Mouse (Mus musculus) 3T3-L1 (cell line): ENCODE measurements around the gene Apobec1.
"Not testable (repeated sequence)": the region's sequence is repeated elsewhere in the genome, so short reads cannot be mapped to it uniquely, and the experiment has no call there.

ENCODE experiments used
- DNase-seq: peaks from one replicate; pipeline ENCODE4 v3.0.0-alpha.2; 2015; ENCODE audit warnings: low read depth, low spot score

The Apobec1 gene

DNA sequence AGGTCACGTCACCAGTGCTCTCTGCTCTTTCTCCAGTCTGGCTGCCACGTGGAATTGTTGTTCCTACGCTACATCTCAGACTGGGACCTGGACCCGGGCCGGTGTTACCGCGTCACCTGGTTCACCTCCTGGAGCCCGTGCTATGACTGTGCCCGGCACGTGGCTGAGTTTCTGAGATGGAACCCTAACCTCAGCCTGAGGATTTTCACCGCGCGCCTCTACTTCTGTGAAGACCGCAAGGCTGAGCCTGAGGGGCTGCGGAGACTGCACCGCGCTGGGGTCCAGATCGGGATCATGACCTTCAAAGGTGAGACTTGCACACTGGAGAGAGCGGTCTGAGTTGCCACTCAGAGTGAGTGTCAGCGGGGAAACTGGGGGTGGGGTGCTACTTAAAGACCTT lies 41.2 kb downstream of the Apobec1 start:
- DNase-seq, result no peak

DNA sequence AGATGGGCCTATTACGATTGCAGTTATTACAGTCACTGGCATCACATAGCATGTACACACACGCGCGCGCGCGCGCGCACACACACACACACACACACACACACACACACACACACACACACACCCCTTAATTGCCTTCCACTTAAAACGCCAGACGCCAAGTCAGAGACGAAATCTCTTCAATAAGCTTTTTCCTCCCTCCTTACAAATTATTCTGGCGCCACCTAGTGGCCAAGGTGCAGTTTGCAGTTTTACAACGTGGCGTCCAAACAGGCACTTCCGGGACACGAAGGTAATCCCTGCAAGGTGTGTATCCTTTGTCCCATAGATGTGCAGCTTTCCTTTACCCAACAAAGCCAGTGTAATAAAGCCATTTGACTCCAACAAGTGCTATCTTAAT lies 41.8 kb downstream of the Apobec1 start:
- peak; percentile 92 for DNase-seq

DNA sequence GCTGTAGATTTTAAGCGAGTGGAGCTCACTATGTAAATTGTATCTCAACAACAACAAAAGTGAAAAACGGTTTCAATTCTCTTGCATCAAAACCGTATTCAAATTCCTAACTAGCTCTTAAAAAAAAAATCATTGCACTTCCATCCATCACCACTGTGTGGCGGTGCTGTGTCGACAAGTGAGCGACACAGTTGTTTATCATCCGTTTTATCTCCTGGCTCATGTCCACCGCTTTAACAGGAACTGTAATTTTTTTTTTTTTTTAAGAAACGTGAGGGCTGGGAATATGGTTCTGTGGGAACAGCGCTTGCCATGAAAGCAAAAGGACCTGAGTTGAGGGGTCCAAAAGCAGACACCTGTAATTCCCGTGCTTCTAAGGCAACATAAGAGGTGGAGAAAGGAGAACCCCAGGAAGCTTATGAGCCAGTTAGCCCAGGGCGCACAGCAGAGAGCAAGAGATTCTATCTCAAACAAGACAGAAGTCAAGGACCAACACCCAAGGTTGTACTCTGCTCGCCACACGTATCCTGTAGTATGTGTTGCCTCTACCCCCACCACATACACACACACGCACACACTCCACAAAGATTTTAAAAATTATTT lies 45.2 kb downstream of the Apobec1 start:
- DNase-seq, result peak; percentile 82

DNA sequence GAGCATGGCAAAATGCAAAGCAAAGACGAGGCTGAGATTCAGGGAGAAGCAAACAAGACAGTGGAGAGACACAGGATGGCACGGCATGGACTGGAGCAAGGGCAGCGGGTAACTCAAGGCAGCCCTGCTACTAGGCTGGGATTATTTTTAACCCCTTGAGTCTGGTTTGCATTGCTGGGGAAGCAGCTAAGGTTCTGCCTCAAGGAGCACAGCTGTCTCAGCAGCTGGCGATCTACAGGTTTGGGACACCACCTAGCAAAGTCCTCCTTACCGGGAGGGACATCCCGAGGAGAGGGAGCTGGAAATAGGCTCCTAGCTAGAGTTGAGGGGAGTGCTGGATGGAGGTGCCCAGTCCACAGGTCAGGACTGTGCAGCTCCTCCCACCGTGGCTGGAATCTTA lies 47.0 kb downstream of the Apobec1 start:
- DNase-seq, result no peak

DNA sequence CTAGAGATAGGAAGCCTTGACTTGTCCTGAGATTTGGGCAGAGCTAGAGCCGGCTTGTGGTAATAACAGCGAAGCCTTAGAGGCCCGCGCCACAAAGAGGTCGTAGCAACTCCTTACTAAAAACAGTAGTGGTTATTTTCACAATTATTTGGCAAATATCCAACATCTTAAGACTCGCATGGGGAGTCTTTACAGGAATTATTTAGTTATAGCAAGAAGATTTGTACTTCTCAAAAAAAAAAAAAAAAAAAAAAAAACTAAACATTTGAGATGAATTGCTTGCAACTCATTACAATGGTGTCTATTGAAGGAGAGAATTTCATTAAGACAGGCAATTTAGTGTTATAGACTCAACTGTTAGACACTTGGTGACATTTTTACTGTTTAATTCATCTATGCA lies 48.1 kb downstream of the Apobec1 start:
- no peak for DNase-seq

DNA sequence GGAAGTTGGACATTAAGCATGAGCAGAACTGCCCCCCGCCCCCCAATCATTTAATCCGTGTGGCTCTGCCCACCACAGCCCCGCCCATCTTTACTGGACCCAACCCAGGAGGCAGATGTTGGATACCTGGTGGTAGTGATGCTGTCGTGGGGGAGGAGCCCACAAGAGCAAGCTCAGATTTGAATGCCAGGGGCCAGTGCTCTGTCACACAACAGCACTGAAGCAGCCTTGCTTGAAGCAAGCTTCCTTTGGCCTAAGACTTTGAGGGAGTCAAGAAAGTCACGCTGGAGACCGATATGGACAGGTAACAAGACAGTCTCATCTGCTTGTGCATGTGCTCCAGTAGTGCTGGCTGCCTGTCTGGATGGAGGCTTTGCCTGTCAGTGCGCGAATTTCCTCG lies 48.6 kb downstream of the Apobec1 start, which contains the start of gene Aicda:
Aicda (plus strand) TSS at position 196 of the 400 bp plus-strand sequence.
- DNase-seq, result no peak

DNA sequence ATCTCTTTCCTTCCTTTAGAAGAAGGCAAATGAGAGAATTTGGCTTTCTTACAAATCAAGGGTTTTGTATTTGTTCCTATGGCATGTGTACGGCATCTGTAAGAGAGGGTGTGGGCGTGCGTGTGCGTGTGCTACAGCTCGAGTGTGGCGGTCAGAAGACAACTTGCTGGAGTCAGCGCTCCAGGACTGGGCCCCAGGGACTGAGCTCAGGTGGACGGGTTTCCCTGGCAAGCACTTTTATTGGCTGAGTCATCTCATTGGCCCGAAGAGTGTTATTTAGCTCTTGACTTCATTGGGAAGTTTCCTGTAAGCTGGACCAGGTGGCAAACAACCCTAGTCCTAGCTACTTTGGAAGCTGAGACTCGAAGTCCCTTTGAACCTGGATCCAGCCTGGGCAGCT lies 56.3 kb downstream of the Apobec1 start:
- peak; percentile 59 for DNase-seq

DNA sequence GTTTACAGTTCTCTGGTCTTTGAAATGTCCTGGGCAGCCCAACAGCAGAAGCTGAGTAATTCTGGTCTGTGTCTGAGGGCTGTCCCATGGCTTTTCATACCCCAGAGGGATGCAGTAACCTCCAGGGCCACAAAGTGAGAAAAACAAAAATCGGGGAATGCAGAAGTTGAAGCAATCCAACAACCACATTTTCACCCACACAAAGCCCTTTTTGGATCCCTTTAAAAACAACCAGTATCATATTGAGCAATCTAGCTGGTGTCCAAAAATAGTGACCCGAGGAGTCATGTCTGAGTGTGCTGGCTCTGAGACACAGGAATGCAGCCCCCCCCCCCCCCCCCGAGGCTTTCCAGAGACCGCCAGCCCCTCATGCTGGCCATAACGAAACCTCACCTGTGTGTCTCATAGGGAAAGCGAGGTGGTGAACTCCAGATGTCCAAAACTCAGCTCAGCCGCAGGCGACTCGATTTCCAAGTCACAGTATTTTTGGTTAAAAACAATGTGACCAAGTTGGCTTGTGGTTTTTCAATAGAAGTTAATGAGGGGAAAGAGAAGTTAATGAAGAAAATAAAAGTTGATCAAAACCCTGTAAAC lies 56.9 kb downstream of the Apobec1 start:
- DNase-seq, result peak; percentile 71

DNA sequence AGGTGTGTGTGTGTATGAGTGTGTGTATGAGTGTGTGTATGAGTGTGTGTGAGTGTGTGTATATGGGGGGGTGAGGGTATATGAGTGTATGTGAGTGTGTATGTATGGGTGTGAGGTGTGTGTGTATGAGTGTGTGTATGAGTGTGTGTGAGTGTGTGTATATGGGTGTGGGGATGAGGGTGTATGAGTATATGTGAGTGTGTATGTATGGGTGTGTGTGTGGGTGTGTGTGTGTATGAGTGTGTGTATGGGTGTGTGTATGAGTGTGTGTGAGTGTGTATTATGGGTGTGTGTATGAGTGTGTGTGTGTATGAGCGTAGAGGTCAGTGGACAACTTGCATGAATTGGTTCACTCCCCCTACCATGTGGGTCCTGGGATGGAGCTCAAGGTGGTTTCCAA lies 57.6 kb downstream of the Apobec1 start:
- DNase-seq, result no peak

DNA sequence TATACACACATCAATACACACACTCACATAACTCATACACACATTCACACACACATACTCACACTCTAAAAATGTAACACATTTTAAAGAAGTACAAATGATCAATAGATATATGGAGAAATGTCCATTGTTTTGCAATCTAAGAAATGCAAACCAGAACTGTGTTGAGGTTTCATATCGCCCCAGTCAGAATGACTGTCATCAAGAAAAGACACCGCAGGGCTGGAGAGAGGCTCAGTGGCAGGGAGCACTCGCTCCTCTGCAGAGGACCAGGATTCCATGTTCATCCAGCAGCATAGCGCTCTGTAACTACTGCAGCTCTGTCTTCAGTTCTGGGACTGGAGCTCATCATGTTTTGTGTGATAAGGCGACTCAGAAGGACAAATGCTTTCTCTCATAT lies 58.7 kb downstream of the Apobec1 start:
- no peak for DNase-seq

DNA sequence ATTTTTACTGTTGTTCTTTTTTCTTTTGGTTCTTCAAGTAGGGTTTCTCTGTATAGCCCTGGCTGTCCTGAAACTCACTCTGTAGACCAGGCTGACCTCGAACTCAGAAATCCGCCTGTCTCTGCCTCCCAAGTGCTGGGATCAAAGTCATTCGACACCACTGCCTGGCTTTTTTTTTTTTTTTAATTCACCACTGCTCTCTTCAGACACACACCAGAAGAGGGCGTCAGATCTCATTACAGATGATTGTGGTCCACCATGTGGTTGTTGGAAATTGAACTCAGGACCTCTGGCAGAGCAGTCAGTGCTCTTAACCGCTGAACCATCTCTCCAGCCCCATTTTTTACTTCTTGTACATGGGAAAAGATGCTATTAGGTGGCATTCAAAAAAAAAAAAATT lies 59.8 kb downstream of the Apobec1 start:
- not testable (repeated sequence) for DNase-seq

DNA sequence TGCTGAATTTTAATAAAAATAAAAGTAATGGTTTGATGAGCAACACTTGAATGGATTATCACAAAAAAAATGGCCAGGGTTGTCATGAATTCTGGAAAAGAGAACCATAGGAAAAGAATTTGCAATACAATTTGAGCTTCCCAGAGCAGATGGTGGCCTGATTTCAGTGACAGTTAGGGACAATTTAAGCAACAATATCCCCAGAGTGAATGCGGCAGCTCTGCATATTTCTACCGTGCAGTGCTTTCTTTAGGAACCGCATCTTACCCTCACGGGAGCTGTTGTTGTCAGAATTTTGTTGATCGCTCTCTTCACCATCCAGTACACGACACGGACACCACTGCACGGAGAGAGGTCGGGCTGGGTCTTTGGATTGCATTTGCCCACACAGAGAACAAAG lies 62.7 kb downstream of the Apobec1 start:
- DNase-seq, result no peak

DNA sequence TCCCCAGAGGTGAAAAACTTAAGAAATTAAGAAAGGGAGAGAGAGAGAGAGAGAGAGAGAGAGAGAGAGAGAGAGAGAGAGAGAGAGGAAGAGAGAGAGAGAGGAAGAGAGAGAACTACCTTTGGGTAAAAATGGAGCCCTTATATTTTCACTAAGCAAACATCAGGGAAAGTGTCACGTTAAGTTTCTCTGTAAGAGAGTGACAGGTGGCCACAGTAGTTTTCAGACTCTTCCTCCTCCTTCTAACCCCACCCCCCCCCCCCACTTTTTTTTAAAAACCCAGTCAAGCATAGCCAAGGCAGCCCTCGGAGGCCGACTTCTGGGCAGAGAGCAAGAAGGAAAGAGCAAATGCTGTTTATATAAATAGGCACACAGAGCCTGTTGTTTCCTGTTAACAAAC lies 68.2 kb downstream of the Apobec1 start:
- no peak for DNase-seq

DNA sequence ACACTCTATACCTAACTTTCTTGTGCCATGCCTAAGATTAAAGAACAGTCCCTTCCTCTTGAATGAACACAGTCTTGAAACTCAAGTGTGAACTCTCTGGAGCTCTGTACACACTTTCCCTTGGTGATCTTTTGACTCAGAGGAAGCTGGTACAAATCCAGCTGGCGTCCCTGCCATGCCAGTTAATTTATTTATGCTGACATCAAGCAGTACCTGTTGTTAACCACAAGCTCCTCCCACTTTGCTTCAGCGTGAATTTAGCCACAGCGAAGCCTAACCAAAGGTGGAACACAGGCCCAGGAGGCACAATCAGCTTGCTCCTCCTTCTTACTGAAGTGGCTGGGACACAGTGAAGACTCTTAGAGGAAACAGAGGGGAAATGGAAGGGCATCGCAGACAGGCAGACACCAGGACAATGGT lies 69.4 kb downstream of the Apobec1 start:
- DNase-seq, result peak; percentile 55

DNA sequence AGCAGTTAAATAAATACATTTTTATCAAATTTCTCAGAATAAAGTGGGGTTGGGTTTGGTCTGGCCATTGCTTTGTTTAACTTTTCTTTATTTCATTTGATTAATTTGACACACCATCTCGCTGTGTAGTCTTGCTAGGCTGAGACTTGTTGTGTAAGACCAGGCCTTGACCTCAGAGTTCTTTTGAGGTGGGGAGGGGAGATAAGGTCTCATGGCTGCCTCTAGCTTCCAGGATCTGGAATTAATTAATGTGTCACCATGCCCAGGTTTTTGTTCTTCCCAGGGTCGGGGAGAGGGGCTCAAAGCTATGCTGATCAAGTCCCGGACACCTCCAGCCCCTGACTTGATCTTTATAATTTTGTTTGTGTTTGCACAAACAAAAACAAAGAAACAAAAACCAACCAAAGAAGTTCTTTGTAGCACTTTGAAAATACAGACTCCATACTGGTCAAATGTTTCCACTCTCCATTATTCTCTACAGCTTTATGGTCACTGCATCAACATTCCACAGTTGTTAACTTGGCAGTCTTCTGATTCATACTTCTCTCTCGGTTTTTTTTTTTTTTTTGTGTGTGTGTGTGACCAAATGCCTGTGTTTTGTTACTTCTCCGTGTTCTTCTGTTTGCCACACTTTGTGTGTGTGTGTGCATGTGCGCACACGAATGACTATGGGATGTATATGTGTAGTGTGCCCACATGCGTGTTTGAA lies 70.6 kb downstream of the Apobec1 start:
- DNase-seq, result peak; percentile 74

DNA sequence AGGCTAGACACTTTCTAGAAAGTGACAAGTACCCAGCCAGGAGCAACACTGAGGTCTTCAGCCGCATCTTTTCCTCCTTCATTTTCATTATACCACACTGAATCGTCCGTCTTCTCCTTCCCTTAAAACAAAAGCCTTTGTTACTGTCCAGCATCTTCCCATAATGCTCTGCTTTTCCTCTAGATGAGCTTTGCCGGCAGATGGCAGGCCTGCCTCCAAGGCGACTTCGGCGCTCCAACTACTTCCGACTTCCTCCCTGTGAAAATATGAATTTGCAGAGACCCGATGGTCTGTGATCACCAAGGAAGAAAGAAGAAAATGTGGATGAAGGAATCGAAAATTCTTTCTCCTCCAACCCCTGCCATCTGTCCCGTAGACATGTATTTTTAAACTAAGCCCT lies 74.1 kb downstream of the Apobec1 start:
- DNase-seq, result no peak
